ENCODE assay signal across 8 mouse cellular contexts in genomic region chr17:35195631-35196320, GRCm38 (mm10). TPM values are rescaled to one million over a fixed set of nuclear protein-coding genes. Genes with fewer than 3 reads are reported as not detected.
DNase-seq lines count a peak whose midpoint lies in the region; ATAC-seq and TF ChIP-seq lines count a peak whose summit lies in the region.

No protein-coding gene starts in this region.

- peak; percentile 82 for DNase-seq in MN1 (ENCODE audit: low spot score)
- DNase-seq in cerebellum, postnatal 10 days = peak; percentile 84 to 86
- peak; percentile 71 to 72 for DNase-seq in frontal cortex, postnatal 14 days (ENCODE audit: low spot score in 2 of 2)
- peak; percentile 72 for DNase-seq in hindbrain, embryonic 14.5 days (ENCODE audit: low spot score)
- peak; percentile 78 to 79 for DNase-seq in left cerebral cortex, adult 2 months (ENCODE audit: extremely low spot score in 1 of 2, low spot score in 2 of 2)
- peak; percentile 79 for DNase-seq in right cerebral cortex, adult 18-20 months
- peak; percentile 72 for DNase-seq in urinary bladder, adult 2 months (ENCODE audit: low spot score)

- H3K27me3 ChIP-seq in hindbrain, embryonic 14.5 days (ENCODE audit: control insufficient read depth, insufficient read depth, low read length) = peaks cover 27% of the 10 kb centered on the region

- H3K4me3 ChIP-seq in hindbrain, embryonic 14.5 days (replicated peaks; ENCODE audit: low read length) = peak overlapping the region; percentile 33
- peak overlapping the region; percentile 47 for H3K4me3 ChIP-seq in left cerebral cortex, adult 2 months
- H3K4me3 ChIP-seq in macrophage (ENCODE audit: inconsistent target) = peak overlapping the region; percentile 32

- WGBS in hindbrain, embryonic 14.5 days = 3% methylated on average over 66 of the region's 66 CpGs
- WGBS in macrophage (ENCODE audit: missing documents) = under 1% methylated on average over 64 of the region's 66 CpGs

- intact Hi-C loops in left cerebral cortex, adult 2 months (cut with DNase I) = no loop called here

- peak; percentile 91 for TF ChIP-seq CTCF in left cerebral cortex, adult 2 months (IDR thresholded peaks at IDR 0.05)

- H3K9ac ChIP-seq in hindbrain, embryonic 14.5 days = peak overlapping the region; percentile 36; the same call in 1 of the 2 replicates

- H3K79me2 ChIP-seq in macrophage (ENCODE audit: inconsistent target) = peaks cover 20% of the 10 kb centered on the region

- H3K27ac ChIP-seq in hindbrain, embryonic 14.5 days = no peak overlapping the region
- no peak overlapping the region for H3K27ac ChIP-seq in left cerebral cortex, adult 2 months
- H3K27ac ChIP-seq in macrophage = no peak overlapping the region

- no peaks in the 10 kb centered on the region for H3K36me3 ChIP-seq in hindbrain, embryonic 14.5 days (replicated peaks; ENCODE audit: control insufficient read depth, insufficient read depth)
- peaks cover 7% of the 10 kb centered on the region; the same call in 1 of the 2 replicates for H3K36me3 ChIP-seq in macrophage (ENCODE audit: inconsistent target)

- peak; percentile 68; the same call in 1 of the 2 replicates for ATAC-seq in hindbrain, embryonic 14.5 days (ENCODE audit: low FRiP score)

- peak overlapping the region; percentile 63 for H3K4me2 ChIP-seq in hindbrain, embryonic 14.5 days (replicated peaks)

- peaks cover 9% of the 10 kb centered on the region; the same call in 1 of the 2 replicates for H3K4me1 ChIP-seq in hindbrain, embryonic 14.5 days (replicated peaks; ENCODE audit: control insufficient read depth, insufficient read depth, low read length)

- no peaks in the 10 kb centered on the region for H3K9me3 ChIP-seq in hindbrain, embryonic 14.5 days (ENCODE audit: control insufficient read depth, low read length)

RNA-seq across cellular contexts. Expression of gene Ltb, which starts 1.5 kb away (rescaled TPM):
- 0.29 and 0.39 TPM in 2 replicates for polyA plus RNA-seq in hindbrain, embryonic 14.5 days (2014; fragmentation: Nextera tagmentation; extraction: Ambion mirVana)
- total RNA-seq in left cerebral cortex, adult 2 months (2021) = under 1 TPM; 0.79 to 0.86 TPM
- total RNA-seq in macrophage (2018; cell fraction: chromatin; rRNA removed) = 1 to 10 TPM in 14 of 26 experiments, under 1 TPM in 6, not detected in 6; 0.62 to 2.6 (median 1.3) TPM
- 1 to 10 TPM in 10 of 26 experiments, under 1 TPM in 16; 0.23 to 2.1 (median 0.84) TPM for total RNA-seq in macrophage (2018; cell fraction: cytosol; rRNA removed)
- total RNA-seq in macrophage (2018; cell fraction: nucleus; rRNA removed) = 1 to 10 TPM in 16 of 26 experiments, under 1 TPM in 8, not detected in 2; 0.70 to 3.0 (median 1.2) TPM
- 0.33 to 0.50 TPM (median 0.48 TPM) in 3 replicates for polyA plus RNA-seq in macrophage (2018)
- polyA plus RNA-seq in urinary bladder, adult 2 months (2012; rRNA removed) = 2.6 and 3.5 TPM in 2 replicates

RNA-seq across cellular contexts. Expression of gene Tnf, which starts 6.0 kb away (rescaled TPM):
- not detected in 2 replicates for polyA plus RNA-seq in hindbrain, embryonic 14.5 days (2014; fragmentation: Nextera tagmentation; extraction: Ambion mirVana)
- not detected for total RNA-seq in left cerebral cortex, adult 2 months (2021)
- 1,000 to 10,000 TPM in 15 of 26 experiments, 100 to 1,000 TPM in 9, 10 to 100 TPM in 2; 27.3 to 2,224 (median 1,287) TPM for total RNA-seq in macrophage (2018; cell fraction: chromatin; rRNA removed)
- 1,000 to 10,000 TPM in 16 of 26 experiments, 100 to 1,000 TPM in 8, 10 to 100 TPM in 2; 22.6 to 7,596 (median 1,327) TPM for total RNA-seq in macrophage (2018; cell fraction: cytosol; rRNA removed)
- total RNA-seq in macrophage (2018; cell fraction: nucleus; rRNA removed) = 1,000 to 10,000 TPM in 20 of 26 experiments, 100 to 1,000 TPM in 5, 10 to 100 TPM in 1; 37.9 to 6,771 (median 3,087) TPM
- 20.0 to 57.4 TPM (median 38.0 TPM) in 3 replicates for polyA plus RNA-seq in macrophage (2018)
- polyA plus RNA-seq in urinary bladder, adult 2 months (2012; rRNA removed) = 0.55 and 0.83 TPM in 2 replicates

RNA-seq across cellular contexts. Expression of gene Lst1, which starts 7.5 kb away (rescaled TPM):
- 8.2 and 13.3 TPM in 2 replicates for polyA plus RNA-seq in hindbrain, embryonic 14.5 days (2014; fragmentation: Nextera tagmentation; extraction: Ambion mirVana)
- total RNA-seq in left cerebral cortex, adult 2 months (2021) = 1 to 10 TPM; 6.4 to 7.4 TPM
- total RNA-seq in macrophage (2018; cell fraction: chromatin; rRNA removed) = 100 to 1,000 TPM in 3 of 26 experiments, 10 to 100 TPM in 17, 1 to 10 TPM in 6; 7.2 to 129 (median 31.9) TPM
- total RNA-seq in macrophage (2018; cell fraction: cytosol; rRNA removed) = 1,000 to 10,000 TPM in 13 of 26 experiments, 100 to 1,000 TPM in 13; 409 to 1,694 (median 933) TPM
- 100 to 1,000 TPM in 15 of 26 experiments, 10 to 100 TPM in 11; 34.2 to 556 (median 207) TPM for total RNA-seq in macrophage (2018; cell fraction: nucleus; rRNA removed)
- 322 to 615 TPM (median 449 TPM) in 3 replicates for polyA plus RNA-seq in macrophage (2018)
- 20.4 and 23.0 TPM in 2 replicates for polyA plus RNA-seq in urinary bladder, adult 2 months (2012; rRNA removed)

RNA-seq across cellular contexts. Expression of gene Lta, which starts 9.4 kb away (rescaled TPM):
- 0.23 and 0.55 TPM in 2 replicates for polyA plus RNA-seq in hindbrain, embryonic 14.5 days (2014; fragmentation: Nextera tagmentation; extraction: Ambion mirVana)
- total RNA-seq in left cerebral cortex, adult 2 months (2021) = under 1 TPM; 0.41 to 0.65 TPM
- total RNA-seq in macrophage (2018; cell fraction: chromatin; rRNA removed) = 1 to 10 TPM in 3 of 26 experiments, under 1 TPM in 4, not detected in 19; 0.69 to 1.6 (median 0.75) TPM
- total RNA-seq in macrophage (2018; cell fraction: cytosol; rRNA removed) = under 1 TPM in 14 of 26 experiments, not detected in 12; 0.10 to 0.65 (median 0.20) TPM
- 1 to 10 TPM in 7 of 26 experiments, under 1 TPM in 12, not detected in 7; 0.39 to 2.6 (median 0.79) TPM for total RNA-seq in macrophage (2018; cell fraction: nucleus; rRNA removed)
- polyA plus RNA-seq in macrophage (2018) = not detected in 3 replicates
- polyA plus RNA-seq in urinary bladder, adult 2 months (2012; rRNA removed) = 0.29 and 0.43 TPM in 2 replicates

RNA-seq across cellular contexts. Expression of gene Aif1, which starts 19.9 kb away (rescaled TPM):
- 7.8 and 8.7 TPM in 2 replicates for polyA plus RNA-seq in hindbrain, embryonic 14.5 days (2014; fragmentation: Nextera tagmentation; extraction: Ambion mirVana)
- 10 to 100 TPM in 1 of 2 experiments, 1 to 10 TPM in 1; 8.0 to 14.4 TPM for total RNA-seq in left cerebral cortex, adult 2 months (2021)
- total RNA-seq in macrophage (2018; cell fraction: chromatin; rRNA removed) = 100 to 1,000 TPM in 11 of 26 experiments, 10 to 100 TPM in 15; 11.5 to 316 (median 77.8) TPM
- total RNA-seq in macrophage (2018; cell fraction: cytosol; rRNA removed) = 1,000 to 10,000 TPM in 13 of 26 experiments, 100 to 1,000 TPM in 13; 164 to 1,883 (median 706) TPM
- 100 to 1,000 TPM in 14 of 26 experiments, 10 to 100 TPM in 12; 31.3 to 783 (median 198) TPM for total RNA-seq in macrophage (2018; cell fraction: nucleus; rRNA removed)
- polyA plus RNA-seq in macrophage (2018) = 231 to 253 TPM (median 243 TPM) in 3 replicates
- polyA plus RNA-seq in urinary bladder, adult 2 months (2012; rRNA removed) = 11.2 and 13.3 TPM in 2 replicates

Comparison
In these comparisons a context has a peak if more than half of its experiments do, and no peak if none do; other contexts are left out.
1. RNA of gene Tnf, which starts 6.0 kb away (polyA plus RNA-seq): 20.0 to 57.4 TPM in macrophage; 0.55 to 0.83 TPM in urinary bladder, adult 2 months and not detected in hindbrain, embryonic 14.5 days; every median in the first group is over 10 times any median in the second.
2. RNA of gene Lst1, which starts 7.5 kb away (polyA plus RNA-seq): 322 to 615 TPM in macrophage; 20.4 to 23.0 TPM in urinary bladder, adult 2 months and 8.2 to 13.3 TPM in hindbrain, embryonic 14.5 days; every median in the first group is over 10 times any median in the second.
3. Peak in every context shown above with its lines, with median percentiles within 50 percentile points of each other: DNase-seq and H3K4me3 ChIP-seq.